Mouse (Mus musculus) retina, postnatal 1 day (tissue): ENCODE data around the gene Tmbim6.

ENCODE experiments used
- DNase-seq: peaks from one replicate; pipeline ENCODE4 v3.0.0-alpha.2; 2012

Gene Tmbim6

DNA sequence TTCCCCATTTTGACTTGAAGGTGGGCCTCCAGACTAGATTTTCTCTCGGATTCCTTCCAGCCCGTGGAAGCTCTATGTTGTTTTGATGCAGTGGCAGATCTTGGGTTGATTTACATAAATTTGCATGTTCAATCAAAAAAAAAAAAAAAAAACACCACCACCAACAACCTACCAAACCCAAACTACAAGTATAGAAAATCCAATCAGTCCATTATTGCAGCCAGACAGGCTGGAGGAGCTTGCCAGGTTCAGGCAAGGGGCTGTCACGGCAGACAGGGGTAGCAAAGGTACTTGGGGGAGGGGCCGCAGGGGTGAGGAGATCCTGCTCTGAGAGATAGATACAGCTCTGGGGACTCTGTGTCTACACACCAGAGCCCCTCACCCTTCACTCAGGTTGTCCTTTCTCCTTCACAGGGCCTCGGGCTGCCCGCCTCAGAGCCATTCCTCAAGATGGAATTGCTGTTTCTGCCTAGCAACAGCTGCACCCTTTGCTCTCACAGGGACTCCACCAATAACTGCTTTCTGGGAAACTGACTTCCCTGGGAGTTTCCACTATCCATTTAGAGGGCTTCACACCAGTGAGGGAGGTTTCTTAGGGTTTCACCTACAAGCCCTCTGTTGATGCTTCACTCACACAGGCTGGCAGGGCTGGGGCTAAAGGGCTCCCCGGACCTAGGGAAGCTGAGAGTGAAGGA is 62.0 kb downstream of the Tmbim6 start:
- DNase-seq: no peak

GRCm38 (mm10) chr15:99455415-99455814 is 62.7 kb downstream of the Tmbim6 start:
- DNase-seq: no peak

DNA sequence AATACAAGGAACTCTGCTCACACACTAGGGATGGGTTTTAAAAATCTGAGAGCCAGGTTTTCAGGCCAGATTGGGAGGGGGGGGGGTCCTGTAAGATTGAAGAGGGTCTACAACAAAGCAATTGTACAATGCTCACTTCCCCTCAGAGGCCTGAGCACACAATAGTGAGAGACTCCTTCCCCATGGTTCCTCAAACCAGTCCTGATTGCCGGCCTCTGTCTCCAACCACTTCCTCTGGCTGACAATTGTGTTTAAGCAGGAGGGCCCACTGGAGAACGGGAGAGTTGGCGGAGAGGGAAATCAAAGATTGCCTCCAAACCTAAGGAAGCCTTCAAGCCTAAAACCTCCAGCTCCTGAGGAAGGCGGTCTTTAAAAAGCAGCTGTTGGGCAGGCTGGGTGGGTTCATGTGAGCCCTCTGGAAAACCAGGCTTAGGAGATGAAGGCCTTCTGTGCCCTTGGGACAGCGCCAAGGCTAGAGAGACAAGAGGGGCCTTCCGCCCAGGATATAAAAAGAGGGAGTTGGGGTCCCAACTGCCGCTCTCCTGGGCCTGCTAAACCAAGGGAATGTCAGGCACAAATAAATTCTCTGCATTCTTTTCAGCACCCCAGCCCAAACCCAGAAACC is 63.8 kb downstream of the Tmbim6 start:
- peak; percentile 43 for DNase-seq

- DNase-seq: peak; percentile 76
Observed at GRCm38 (mm10) chr15:99456963-99457605, 64.4 kb downstream of the Tmbim6 start.

- peak; percentile 94 for DNase-seq
Observed at GRCm38 (mm10) chr15:99457606-99458401, 65.1 kb downstream of the Tmbim6 start, which contains the start of gene Nckap5l. Gene Nckap5l (minus strand): TSS chr15:99457748.
